Mouse (Mus musculus) kidney, postnatal 36 days (tissue): Measurements from ENCODE around the gene Sgsh.
"Not testable (repeated sequence)": the region's sequence is repeated elsewhere in the genome, so short reads cannot be mapped to it uniquely, and the experiment has no call there.

ENCODE experiments used
- DNase-seq, 2 experiments: peaks; one replicate each; pipeline ENCODE4 v3.0.0; 2021 to 2022; ENCODE audit warnings: mixed read lengths in 2 of 2

The Sgsh gene

GRCm38 (mm10) chr11:119355443-119356385, at the start of gene Sgsh, which contains the start of gene Slc26a11:
Sgsh (minus strand) TSS chr11:119355536.
Slc26a11 (plus strand) TSS chr11:119355557.
- DNase-seq, result peak; percentile 94 to 98

DNA sequence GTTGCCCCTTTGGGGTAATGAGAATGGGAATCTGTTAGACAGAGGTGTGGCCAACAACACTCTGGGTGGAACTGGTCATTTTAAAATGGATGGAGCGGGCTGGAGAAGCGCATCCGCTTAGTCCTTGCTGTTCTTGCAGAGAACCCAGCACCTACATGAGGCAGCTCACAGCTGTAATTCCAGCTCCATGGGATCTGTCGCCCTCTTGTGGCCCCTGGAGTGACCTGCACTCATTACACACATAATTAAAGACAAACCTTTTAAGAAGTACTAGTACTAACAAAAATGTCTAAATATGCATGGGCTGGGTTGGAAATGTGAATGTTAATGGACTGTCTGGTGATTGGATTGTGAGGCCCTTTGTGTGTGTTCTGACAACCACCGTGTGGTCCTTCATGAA, 49.3 kb upstream of the Sgsh start:
- DNase-seq, result peak; percentile 47 to 75

GRCm38 (mm10) chr11:119402501-119403160, 47.3 kb upstream of the Sgsh start:
- DNase-seq, result peak in 1 of 2 experiments; percentile 19

DNA sequence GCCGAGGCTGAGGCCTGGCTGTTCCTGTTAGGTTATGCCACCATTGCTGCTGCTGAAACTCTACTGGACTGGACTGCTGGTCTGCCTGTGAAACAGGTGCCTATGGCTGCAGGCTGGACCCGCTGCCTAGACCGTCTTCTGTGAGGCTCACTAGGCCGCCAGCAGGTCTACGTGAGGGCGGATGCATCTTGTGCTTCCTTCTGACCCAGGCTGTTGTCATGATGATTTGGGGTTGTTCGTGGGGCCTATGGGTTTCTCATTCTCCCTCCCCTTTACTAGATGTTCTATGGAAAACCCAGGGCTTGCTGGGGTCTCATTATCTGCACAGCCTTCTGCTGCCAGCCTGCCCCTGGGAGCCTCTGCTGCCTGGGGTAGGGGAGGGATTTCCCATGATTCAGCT, 41.1 kb upstream of the Sgsh start:
- DNase-seq, result no peak

- no peak for DNase-seq
Observed at GRCm38 (mm10) chr11:119395931-119396330, 40.6 kb upstream of the Sgsh start.

DNA sequence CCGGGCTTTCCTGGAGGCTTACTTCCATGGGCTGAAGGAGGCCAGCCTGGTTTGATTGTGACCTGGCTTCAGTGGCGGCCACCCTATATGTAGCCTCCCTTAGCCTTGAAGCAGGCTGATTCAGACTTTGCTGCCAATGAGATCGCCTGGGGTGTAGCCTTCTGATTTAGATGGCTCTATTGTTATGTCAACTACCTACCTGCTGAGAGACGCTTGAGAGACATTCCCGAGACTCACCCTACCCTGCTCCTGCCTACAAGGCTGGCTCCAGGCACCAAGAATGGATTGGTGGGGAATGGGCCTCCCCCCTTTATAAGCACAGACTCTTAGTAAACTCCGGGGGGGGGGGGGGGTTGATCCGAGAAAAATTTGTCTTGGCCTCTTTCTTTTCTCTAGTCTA, 40.1 kb upstream of the Sgsh start:
- DNase-seq, result no peak

- peak in 1 of 2 experiments; percentile 25 for DNase-seq
Observed at GRCm38 (mm10) chr11:119394210-119394609, 38.9 kb upstream of the Sgsh start.

GRCm38 (mm10) chr11:119393483-119393804, 38.1 kb upstream of the Sgsh start:
- DNase-seq, result no peak

DNA sequence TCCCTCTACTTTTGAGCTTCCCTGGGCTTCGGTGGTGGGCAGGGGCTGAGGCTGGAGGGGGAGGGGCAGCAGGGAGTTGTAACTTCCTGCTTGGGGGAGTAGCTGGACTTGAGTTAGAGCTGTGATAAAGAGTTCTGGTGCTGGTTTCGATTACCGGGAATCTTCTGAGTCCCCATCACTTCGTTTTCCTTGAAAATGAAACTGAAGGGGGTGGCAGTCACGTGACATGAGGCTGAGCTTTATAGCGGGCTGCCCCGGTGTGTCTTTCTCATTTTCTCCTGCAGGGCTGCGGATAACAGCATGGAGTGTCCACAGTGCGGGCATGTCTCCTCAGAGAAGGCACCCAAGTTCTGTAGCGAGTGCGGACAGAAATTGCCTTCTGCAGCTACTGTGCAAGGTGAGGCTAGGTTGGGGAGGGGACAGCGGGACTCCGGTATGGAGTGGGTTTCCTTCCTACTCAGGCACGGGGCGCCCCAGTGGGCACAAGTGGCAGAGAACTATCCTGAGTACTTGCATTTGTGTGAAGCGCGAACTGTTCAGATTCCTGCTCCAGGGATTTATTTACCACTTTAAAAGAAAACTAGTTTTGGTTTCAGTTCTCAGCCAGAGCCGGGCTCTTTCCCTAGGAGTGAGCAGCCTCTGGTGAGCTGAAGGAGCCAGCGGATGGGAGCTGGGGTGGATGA, 37.6 kb upstream of the Sgsh start, which contains the start of gene Rnf213:
Rnf213 (plus strand) TSS at position 301 of the 683 bp plus-strand sequence.
- DNase-seq, result peak; percentile 73 to 81

GRCm38 (mm10) chr11:119392001-119392614, 36.8 kb upstream of the Sgsh start:
- peak; percentile 89 to 95 for DNase-seq

GRCm38 (mm10) chr11:119391386-119392000, 36.2 kb upstream of the Sgsh start:
- DNase-seq, result no peak

- DNase-seq, result peak; percentile 76 to 85
Observed at GRCm38 (mm10) chr11:119390271-119391231, 35.2 kb upstream of the Sgsh start.

DNA sequence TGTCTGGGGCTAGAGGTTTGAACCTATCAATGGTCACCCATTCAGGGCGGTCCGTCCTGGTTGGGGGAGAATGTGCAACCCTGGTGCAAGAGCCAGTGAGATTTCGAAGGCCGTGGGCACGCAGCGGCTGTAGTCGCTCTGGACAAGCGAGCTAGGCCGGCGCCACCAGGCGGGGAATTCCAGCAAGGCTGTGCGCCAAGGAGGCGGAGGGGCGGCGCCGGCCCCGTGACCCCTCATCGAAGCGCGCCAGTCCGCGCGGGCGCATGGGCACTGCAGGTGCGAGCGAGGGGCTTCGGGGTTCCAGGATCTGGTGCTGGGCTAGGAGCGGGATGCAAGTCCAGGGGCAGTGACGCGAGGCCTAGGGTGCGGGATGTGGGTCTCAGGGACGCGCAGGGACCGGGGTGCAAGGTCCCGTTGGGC, 34.5 kb upstream of the Sgsh start:
- peak; percentile 87 to 93 for DNase-seq

GRCm38 (mm10) chr11:119387273-119387672, 31.9 kb upstream of the Sgsh start:
- DNase-seq, result not testable (repeated sequence)

- no peak for DNase-seq
Observed at GRCm38 (mm10) chr11:119386306-119386705, 31.0 kb upstream of the Sgsh start.

DNA sequence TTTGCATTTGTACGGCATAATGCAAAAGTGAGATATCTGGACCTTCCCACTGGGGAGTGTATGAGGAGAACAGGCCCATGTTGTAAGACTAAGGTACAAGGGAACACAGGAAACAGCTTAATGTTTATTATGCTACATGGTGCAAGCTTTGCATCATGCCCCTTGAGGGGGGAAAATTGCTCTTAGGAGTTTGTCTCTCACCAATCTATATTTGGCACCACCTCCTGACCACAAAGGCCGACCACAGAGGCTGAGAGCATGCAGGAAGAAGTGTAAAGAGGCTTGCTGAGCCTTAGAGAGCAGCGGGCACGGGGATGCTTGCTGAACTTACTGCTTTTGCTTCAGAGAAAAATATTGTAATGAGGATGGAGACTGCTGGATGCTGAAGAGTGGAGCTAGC, 29.6 kb upstream of the Sgsh start:
- DNase-seq, result no peak

DNA sequence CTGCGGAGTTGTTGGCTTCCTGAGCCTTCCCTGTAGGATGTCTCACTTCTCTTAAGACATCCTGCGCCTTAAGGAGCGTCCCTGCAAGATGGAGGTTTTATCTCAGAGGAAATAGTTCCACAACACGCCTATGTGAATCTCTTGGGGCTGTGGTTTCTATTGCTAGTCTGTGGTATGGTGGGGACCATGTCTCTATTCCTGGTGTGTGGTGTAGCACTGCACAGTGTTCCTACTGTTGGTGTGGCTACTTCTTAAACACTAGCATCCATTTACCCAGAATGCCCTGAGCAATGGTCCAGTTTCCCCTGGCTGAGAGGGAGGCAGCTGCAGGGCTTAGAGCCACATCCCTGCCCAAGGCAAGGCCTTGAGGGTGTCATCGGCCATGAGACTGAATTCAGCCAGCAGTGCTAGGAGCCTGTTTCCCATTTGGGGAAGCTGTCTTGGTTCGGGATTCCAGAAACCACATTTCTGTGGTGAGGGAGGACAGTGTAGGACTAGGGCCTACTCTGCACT, 27.1 kb upstream of the Sgsh start:
- DNase-seq, result no peak

DNA sequence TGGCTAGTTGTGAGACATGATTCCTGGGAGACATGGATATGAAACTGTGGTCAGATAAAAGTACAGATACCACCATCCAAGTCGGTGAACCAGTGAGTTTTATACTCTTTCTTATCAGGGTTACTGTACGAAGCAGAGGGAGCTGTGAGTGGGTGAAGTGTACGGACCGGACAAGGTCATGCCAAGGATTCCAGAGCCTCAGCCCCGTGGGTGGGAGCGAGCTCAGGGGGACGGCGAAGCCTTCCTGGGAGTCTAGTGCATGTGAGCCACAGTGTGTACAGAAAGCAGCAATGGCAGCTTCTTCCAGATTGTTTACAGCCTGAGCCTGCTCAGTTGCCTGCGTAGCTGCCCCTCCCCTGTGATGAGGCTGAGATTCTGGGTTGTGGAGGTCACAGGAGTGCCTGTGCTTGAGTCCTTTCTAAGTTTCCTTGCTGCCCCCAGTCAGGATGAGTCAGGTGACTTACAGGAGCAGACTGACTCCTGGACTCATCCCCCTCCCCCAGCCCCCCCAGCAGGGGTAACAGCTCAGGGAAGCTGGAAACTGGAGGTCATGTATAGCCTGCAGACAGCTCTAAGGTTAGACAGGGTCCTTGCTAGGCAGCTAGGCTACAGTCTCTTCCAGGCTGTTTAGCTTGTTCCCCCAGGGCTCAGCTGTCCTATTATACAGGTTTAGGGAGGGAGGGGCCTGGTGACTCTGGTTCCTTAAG, 26.4 kb upstream of the Sgsh start:
- DNase-seq, result no peak

DNA sequence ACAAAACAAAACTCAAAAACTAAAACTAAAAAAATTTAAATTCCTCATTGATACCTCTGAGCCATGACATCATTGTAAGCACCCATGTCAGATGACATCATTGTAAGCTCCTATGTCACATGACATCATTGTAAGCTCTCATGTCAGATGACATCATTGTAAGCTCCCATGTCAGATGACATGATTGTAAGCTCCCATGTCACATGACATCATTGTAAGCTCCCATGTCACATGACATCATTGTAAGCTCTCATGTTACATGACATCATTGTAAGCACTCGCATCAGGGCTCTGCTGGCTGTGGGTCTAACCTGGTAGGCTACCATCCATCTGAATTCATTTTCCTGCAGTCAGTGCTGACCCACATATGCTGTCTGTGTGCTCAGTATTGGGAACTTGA, 23.2 kb upstream of the Sgsh start:
- no peak for DNase-seq

DNA sequence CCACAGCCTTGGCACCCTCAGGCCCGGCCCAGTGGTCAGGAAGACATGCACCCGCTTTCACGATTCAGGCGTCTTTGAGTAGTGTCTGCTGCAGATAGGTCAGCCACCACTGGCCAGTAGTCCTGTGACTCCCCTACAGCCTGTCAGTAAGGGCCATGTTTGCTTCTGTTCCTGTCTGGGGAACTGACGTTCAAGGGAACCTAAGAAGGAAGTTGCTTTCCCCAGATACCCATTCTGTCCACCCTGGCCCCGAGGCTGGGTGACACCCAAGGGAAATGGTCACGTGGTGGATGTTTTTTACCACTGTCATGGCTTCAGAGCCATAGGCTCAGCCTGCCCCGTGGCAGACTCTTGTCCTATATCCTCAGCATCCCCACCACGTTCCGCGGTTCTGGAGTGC, 22.0 kb upstream of the Sgsh start:
- no peak for DNase-seq
